Mouse (Mus musculus) skeletal muscle tissue, postnatal 0 days (tissue): ENCODE measurements around the gene Fmo9. TPM values are rescaled to one million over a fixed set of nuclear protein-coding genes. Genes with fewer than 3 reads are reported as not detected.

Experiments used
- microRNA-seq, 2 experiments: library from miRNA; unstranded; fragments of <30 nt; microRNA quantifications; one replicate each; pipeline ENCODE4; 2016
- polyA plus RNA-seq: library from polyadenylated mRNA; unstranded; fragments of >200 nt; fragmentation: Nextera tagmentation; extraction: Ambion mirVana; gene quantifications from 2 replicates; pipeline ENCODE4 v1.2.1, GENCODE M21; 2015

The Fmo9 gene
- not detected in 2 replicates for polyA plus RNA-seq

DNA sequence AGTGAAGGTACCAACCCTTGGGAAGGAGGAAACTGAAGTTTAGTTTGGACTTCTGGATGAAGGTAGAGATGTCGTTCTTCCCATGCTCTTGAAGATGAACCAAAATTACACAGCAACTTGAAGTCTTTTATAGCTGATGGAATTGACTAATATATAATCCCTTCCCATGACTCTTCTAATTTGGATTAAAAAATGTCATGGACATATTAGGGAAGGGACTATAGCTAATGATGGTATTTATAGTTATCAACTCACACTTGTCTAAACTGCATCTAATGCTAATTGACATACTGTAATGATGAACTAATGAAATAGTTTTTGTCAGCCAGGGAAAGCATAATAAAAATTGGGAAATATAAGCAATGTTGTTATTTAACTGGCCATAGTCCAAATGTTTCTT lies at the start of gene Fmo9:
Gene Fmo9, minus strand, starts transcription at position 101 of the 400 bp plus-strand sequence.

DNA sequence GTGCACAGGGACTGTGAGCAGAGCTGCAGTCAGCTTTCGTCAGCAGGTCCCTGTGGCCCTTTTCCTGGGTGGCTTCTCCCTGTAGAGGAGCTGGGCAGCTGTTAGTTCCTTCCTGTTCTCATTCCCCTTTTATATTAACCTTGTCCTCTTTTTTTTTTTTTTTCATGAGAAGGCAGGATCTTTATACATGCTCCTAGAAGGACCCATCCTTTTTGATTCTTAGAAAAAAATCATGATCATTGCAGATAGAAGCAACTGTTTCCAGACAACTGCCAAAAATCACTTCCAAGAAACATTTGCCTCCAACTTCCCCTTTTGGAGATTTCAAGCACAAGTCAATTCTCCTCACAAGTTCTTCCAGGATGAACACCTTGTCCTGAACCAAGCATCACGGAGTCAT lies 34.1 kb downstream of the Fmo9 start, which contains the start of gene Gm4847:
Gene Gm4847, minus strand, starts transcription at position 101 of the 400 bp plus-strand sequence.

Small RNA genes within 50 kb of the gene (microRNA-seq; reads per million reads assigned to microRNA genes)
- gene Gm22992 = 0 reads per million in 2 experiments

Other genes with a start within 250 kb of the Fmo9 start
- gene Gm4846, start 184.3 kb downstream of the Fmo9 start, polyA plus RNA-seq = not detected in 2 replicates
- not detected in 2 replicates for gene Gm4847, start 34.2 kb downstream of the Fmo9 start, polyA plus RNA-seq